Mouse (Mus musculus): ENCODE results near the gene Ccdc40.

DNA sequence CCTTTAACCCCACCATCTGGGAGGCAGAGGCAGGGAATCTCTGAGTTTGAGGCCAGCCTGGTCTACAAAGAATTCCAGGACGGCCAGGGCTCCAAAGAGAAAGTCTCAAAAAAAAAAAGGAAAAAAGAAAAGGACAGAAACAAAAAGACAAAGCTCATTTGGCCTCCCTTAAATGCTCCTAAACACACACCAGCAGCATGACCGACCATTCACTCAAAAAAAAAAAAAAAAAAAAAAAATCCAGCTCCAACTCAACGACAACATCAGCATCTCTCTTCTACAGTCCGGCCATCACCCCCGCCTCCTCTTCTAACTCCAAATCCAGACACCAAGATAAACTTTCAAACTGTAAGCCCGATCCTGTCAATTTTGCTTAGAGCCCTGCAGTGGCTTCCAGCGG is 70.5 kb downstream of the Ccdc40 start:
- no peak for TF ChIP-seq CTCF (IDR thresholded peaks at IDR 0.05)
- TF ChIP-seq EP300 (IDR thresholded peaks at IDR 0.05), result no peak
